Mouse (Mus musculus): ENCODE results near the gene Vmn1r138. TPM values are rescaled to one million over a fixed set of nuclear protein-coding genes. Genes with fewer than 3 reads are reported as not detected.
"Not testable (repeated sequence)": the region's sequence is repeated elsewhere in the genome, so short reads cannot be mapped to it uniquely, and the experiment has no call there.

Vmn1r138 gene
- polyA plus RNA-seq (2012; rRNA removed): not detected in 2 replicates

DNA sequence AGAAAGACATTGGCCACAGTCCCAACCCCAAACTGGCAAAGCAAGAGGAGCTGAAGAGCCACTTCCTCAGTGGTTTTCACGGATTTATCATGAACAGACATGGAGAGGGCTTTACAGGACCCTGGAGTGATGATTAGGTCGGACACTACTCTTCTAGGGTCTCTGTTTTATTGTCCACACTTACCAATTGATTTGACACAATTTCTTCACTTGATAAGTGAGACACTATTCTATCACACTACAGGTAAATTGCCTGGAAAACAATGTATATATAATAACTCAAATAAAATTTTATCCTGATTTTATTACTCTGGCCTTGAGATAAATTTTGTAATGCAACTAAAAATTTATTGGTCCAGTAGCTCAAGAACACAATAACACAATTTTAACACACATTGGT lies at the start of gene Vmn1r138:
Gene Vmn1r138 (minus strand): TSS at position 101 of the 400 bp plus-strand sequence.
- not testable (repeated sequence) for H3K36me3 ChIP-seq (ENCODE audit: control insufficient read depth, insufficient read depth, low read length); H3K27ac ChIP-seq (ENCODE audit: control insufficient read depth, insufficient read depth, low read length); H3K4me1 ChIP-seq (replicated peaks; ENCODE audit: control insufficient read depth, insufficient read depth, low read length); H3K27me3 ChIP-seq (ENCODE audit: control insufficient read depth, insufficient read depth, low read length); DNase-seq; H3K4me3 ChIP-seq (ENCODE audit: control insufficient read depth, insufficient read depth, low read length)
- WGBS: no CpG with 5 or more reads among the region's 2 CpGs

DNA sequence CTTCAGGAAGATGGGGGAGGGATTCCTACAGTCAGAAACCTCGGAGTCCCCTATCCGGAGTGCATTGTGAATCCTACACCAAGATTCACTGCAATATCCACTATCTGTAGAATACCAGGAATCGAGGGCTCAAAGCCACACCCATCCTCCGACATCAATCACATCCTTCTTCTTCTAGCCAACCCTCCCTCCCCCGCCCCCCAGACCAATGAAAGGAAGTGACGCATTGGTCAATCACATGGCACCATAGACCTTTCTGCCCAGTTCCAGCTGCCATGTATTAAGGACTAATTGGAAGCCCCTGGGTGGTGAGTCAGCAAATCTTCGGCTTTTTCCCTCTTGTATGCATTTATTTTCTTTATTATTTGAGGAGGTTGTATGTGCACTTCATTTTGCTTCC lies 40.1 kb upstream of the Vmn1r138 start, which contains the start of gene Vmn1r139:
Gene Vmn1r139 (plus strand): TSS at position 301 of the 400 bp plus-strand sequence.
- H3K27me3 ChIP-seq (ENCODE audit: control insufficient read depth, insufficient read depth, low read length); DNase-seq; H3K4me3 ChIP-seq (ENCODE audit: control insufficient read depth, insufficient read depth, low read length); H3K36me3 ChIP-seq (ENCODE audit: control insufficient read depth, insufficient read depth, low read length); H3K27ac ChIP-seq (ENCODE audit: control insufficient read depth, insufficient read depth, low read length); H3K4me1 ChIP-seq (replicated peaks; ENCODE audit: control insufficient read depth, insufficient read depth, low read length): not testable (repeated sequence)
- no CpG with 5 or more reads among the region's 7 CpGs for WGBS

DNA sequence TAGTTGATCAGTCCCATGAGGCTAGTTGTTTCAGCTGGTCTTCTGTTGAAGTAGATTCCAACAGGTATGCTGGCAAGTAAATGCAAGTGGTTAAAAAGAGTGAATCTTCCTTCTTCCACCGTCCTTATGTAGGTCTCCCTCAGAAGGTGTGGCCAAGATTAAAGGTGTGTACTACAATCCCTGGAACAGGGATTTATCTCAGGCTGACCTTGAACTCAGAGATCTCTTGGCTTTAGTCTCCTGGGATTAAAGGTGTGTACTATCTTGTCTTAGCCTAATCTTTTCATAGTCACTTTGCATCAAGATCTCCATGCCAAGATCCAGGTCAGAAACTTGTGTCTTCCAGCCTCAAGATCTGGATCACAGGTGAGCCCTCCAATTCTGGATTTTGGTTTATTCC lies 27.5 kb upstream of the Vmn1r138 start, which contains the start of gene Gm6176:
Gene Gm6176 (minus strand): TSS at position 101 of the 400 bp plus-strand sequence.
- H3K4me3 ChIP-seq (ENCODE audit: control insufficient read depth, insufficient read depth, low read length); H3K36me3 ChIP-seq (ENCODE audit: control insufficient read depth, insufficient read depth, low read length); DNase-seq: not testable (repeated sequence)

DNA sequence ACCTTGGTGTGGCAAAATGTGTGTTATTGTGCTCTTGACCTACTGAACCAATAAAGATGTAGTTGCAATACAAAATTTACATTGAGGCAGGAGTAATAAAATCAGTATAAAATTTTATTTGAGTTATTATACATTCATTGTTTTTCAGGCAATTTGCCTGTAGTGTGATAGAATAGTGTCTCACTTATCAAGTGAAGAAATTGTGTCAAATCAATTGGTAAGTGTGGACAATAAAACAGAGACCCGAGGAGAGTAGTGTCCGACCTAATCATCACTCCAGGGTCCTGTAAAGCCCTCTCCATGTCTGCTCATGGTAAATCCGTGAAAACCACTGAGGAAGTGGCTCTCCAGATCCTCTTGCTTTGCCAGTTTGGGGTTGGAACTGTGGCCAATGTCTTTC lies 34.4 kb downstream of the Vmn1r138 start, which contains the start of gene Vmn1r137:
Gene Vmn1r137 (plus strand): TSS at position 301 of the 400 bp plus-strand sequence.
- no CpG with 5 or more reads among the region's 3 CpGs for WGBS
- not testable (repeated sequence) for H3K27ac ChIP-seq (ENCODE audit: control insufficient read depth, insufficient read depth, low read length)

More for the DNA sequence above, 27.5 kb upstream of the Vmn1r138 start, which contains the start of gene Gm6176:
- H3K4me1 ChIP-seq (replicated peaks; ENCODE audit: control insufficient read depth, insufficient read depth, low read length); H3K27ac ChIP-seq (ENCODE audit: control insufficient read depth, insufficient read depth, low read length); H3K27me3 ChIP-seq (ENCODE audit: control insufficient read depth, insufficient read depth, low read length): not testable (repeated sequence)
- no CpG with 5 or more reads among the region's 1 CpGs for WGBS

More for the DNA sequence above, 34.4 kb downstream of the Vmn1r138 start, which contains the start of gene Vmn1r137:
- H3K4me3 ChIP-seq (ENCODE audit: control insufficient read depth, insufficient read depth, low read length); H3K4me1 ChIP-seq (replicated peaks; ENCODE audit: control insufficient read depth, insufficient read depth, low read length); H3K36me3 ChIP-seq (ENCODE audit: control insufficient read depth, insufficient read depth, low read length); DNase-seq; H3K27me3 ChIP-seq (ENCODE audit: control insufficient read depth, insufficient read depth, low read length): not testable (repeated sequence)

Other genes with a start within 250 kb of the Vmn1r138 start
- not detected in 2 replicates for gene Gm4177, start 232.2 kb downstream of the Vmn1r138 start, polyA plus RNA-seq (2012; rRNA removed)
- gene Vmn1r135, start 196.5 kb downstream of the Vmn1r138 start, polyA plus RNA-seq (2012; rRNA removed): not detected in 2 replicates
- not detected in 2 replicates for gene Gm5725, start 184.6 kb downstream of the Vmn1r138 start, polyA plus RNA-seq (2012; rRNA removed)
- not detected in 2 replicates for gene Gm5891, start 107.6 kb downstream of the Vmn1r138 start, polyA plus RNA-seq (2012; rRNA removed)
- gene Vmn1r137, start 34.3 kb downstream of the Vmn1r138 start, polyA plus RNA-seq (2012; rRNA removed): not detected in 2 replicates
- not detected in 2 replicates for gene Gm6176, start 27.4 kb upstream of the Vmn1r138 start, polyA plus RNA-seq (2012; rRNA removed)
- not detected in 2 replicates for gene Vmn1r139, start 40.2 kb upstream of the Vmn1r138 start, polyA plus RNA-seq (2012; rRNA removed)
- gene Gm16451, start 89.3 kb upstream of the Vmn1r138 start, polyA plus RNA-seq (2012; rRNA removed): not detected in 2 replicates
- gene Gm10666, start 105.8 kb upstream of the Vmn1r138 start, polyA plus RNA-seq (2012; rRNA removed): not detected in 2 replicates
- not detected in 2 replicates for gene Vmn1r142, start 135.1 kb upstream of the Vmn1r138 start, polyA plus RNA-seq (2012; rRNA removed)
- gene Vmn1r143, start 160.5 kb upstream of the Vmn1r138 start, polyA plus RNA-seq (2012; rRNA removed): not detected in 2 replicates
- gene Gm8653, start 172.4 kb upstream of the Vmn1r138 start, polyA plus RNA-seq (2012; rRNA removed): not detected in 2 replicates
- gene Gm8453, start 200.6 kb upstream of the Vmn1r138 start, polyA plus RNA-seq (2012; rRNA removed): not detected in 2 replicates

All from thymus, adult 2 months (tissue).